Mouse (Mus musculus): ENCODE results near the gene Kdelr1.
A peak's percentile ranks its signal among the peaks of the same experiment; 100 is the strongest.
"Not testable (repeated sequence)": the region's sequence is repeated elsewhere in the genome, so short reads cannot be mapped to it uniquely, and the experiment has no call there.

Kdelr1 gene

GRCm38 (mm10) chr7:45870282-45871058 is 2.1 kb upstream of the Kdelr1 start:
- peak; percentile 29 for DNase-seq

- peak; percentile 64 for DNase-seq
Observed at GRCm38 (mm10) chr7:45873061-45873947, 732 bp downstream of the Kdelr1 start.

GRCm38 (mm10) chr7:45876895-45877294 is 4.3 kb downstream of the Kdelr1 start:
- no peak for DNase-seq

GRCm38 (mm10) chr7:45878278-45878677 is 5.7 kb downstream of the Kdelr1 start, which contains the start of gene Grin2d:
Gene Grin2d (minus strand): TSS chr7:45878378.
- not testable (repeated sequence) for DNase-seq

GRCm38 (mm10) chr7:45880531-45880930 is 8.0 kb downstream of the Kdelr1 start:
- DNase-seq = no peak

GRCm38 (mm10) chr7:45881011-45881410 is 8.4 kb downstream of the Kdelr1 start:
- DNase-seq = no peak

- DNase-seq = no peak
Observed at GRCm38 (mm10) chr7:45887246-45887645, 14.7 kb downstream of the Kdelr1 start.

GRCm38 (mm10) chr7:45892651-45893050 is 20.1 kb downstream of the Kdelr1 start:
- DNase-seq = no peak

GRCm38 (mm10) chr7:45895931-45896516 is 23.5 kb downstream of the Kdelr1 start:
- no peak for DNase-seq

GRCm38 (mm10) chr7:45896517-45897257 is 24.1 kb downstream of the Kdelr1 start, which contains the start of the genes Syngr4 and Tmem143:
Gene Syngr4 (minus strand): TSS chr7:45896714.
Gene Tmem143 (plus strand): TSS chr7:45896941.
- peak; percentile 99 for DNase-seq

GRCm38 (mm10) chr7:45897258-45897757 is 24.7 kb downstream of the Kdelr1 start:
- DNase-seq = no peak

- DNase-seq = peak; percentile 56
Observed at GRCm38 (mm10) chr7:45898125-45898524, 25.6 kb downstream of the Kdelr1 start.

- peak; percentile 73 for DNase-seq
Observed at GRCm38 (mm10) chr7:45901562-45901961, 29.0 kb downstream of the Kdelr1 start.

- peak; percentile 27 for DNase-seq
Observed at GRCm38 (mm10) chr7:45902481-45903002, 30.0 kb downstream of the Kdelr1 start.

- DNase-seq = no peak
Observed at GRCm38 (mm10) chr7:45906622-45907021, 34.0 kb downstream of the Kdelr1 start.

GRCm38 (mm10) chr7:45908384-45908783 is 35.8 kb downstream of the Kdelr1 start:
- no peak for DNase-seq

GRCm38 (mm10) chr7:45909145-45909544 is 36.6 kb downstream of the Kdelr1 start:
- no peak for DNase-seq

GRCm38 (mm10) chr7:45914067-45914466 is 41.5 kb downstream of the Kdelr1 start:
- DNase-seq = no peak

GRCm38 (mm10) chr7:45915011-45915410 is 42.4 kb downstream of the Kdelr1 start:
- no peak for DNase-seq

- peak; percentile 97 for DNase-seq
Observed at GRCm38 (mm10) chr7:45916056-45917003, 43.8 kb downstream of the Kdelr1 start.
